Mouse (Mus musculus): ENCODE measurements around the gene 2810006K23Rik. TPM values are rescaled to one million over a fixed set of nuclear protein-coding genes. Genes with fewer than 3 reads are reported as not detected.

The 2810006K23Rik gene
- 5.5 TPM for polyA plus RNA-seq (2017; shearing (Covaris generic))

DNA sequence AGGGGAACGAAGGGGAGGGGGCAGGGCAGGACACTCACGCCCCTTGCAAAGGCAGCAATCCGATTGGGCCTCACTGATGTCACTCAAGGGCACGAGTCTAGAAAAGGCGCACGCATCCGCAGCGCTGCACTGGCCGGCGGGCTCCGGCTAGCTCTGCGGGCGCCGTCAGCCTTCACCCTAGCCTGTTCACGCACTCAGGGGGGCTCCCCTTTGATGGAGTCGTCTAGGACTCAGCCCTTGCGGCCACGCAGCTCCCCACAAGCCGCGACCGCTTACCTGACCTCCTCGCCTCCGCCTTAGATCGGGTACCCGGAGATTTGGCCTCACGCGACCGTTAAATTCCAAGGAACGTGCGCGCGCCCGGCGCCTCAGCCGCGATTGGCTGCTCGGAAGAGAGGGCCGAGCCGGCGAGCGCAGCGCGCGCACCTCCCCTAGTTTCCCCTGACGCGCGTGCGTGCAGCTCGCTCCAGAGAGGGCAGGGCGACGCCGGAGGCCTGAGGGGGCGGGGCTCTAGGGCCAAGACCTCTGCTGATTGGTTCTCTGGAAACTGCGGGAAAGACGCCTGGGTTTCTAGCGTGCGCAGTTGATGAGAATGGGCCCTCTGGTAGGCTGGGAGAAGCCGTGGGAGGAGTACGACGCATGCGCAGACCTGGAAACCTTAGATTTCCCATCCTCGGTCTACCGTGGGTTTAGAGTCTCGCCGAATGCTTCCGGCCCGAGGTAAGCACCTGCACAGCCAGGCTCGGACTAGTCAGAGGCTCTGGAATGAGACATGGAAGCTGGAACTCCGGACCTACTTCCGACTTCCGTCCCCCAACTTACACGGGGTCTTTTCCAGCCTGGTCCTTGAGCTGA, at the start of gene 2810006K23Rik, which contains the start of gene Mphosph9:
Gene 2810006K23Rik (plus strand): TSS at position 580 of the 855 bp plus-strand sequence.
Gene Mphosph9 (minus strand): TSS at position 463 of the 855 bp plus-strand sequence.

DNA sequence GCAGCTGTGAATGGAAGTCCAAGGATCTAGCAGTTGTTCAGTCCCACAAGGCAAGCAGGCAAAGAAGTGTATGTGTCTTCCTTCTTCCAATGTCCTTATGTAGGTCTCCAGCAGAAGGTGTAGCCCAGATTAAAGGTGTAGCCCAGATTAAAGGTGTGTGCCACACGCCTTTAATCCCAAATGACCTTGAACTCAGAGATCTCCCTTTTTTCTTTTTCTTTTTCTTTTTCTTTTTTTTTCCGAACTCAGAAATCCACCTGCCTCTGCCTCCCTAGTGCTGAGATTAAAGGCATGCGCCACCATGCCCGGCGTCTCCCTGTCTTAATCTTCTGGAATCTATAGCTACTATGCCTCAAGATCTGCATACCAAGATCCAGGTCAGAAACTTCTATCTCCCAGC, 35.1 kb downstream of the 2810006K23Rik start, which contains the start of gene Cdk2ap1:
Gene Cdk2ap1 (minus strand): TSS at position 101 of the 400 bp plus-strand sequence.

Other genes starting within 250 kb of the 2810006K23Rik start
- gene Abcb9, start 232.3 kb upstream of the 2810006K23Rik start, polyA plus RNA-seq (2017; shearing (Covaris generic)) = 92.3 TPM
- gene Ogfod2, start 215.8 kb upstream of the 2810006K23Rik start, polyA plus RNA-seq (2017; shearing (Covaris generic)) = 40.9 TPM
- 46.0 TPM for gene Arl6ip4, start 212.0 kb upstream of the 2810006K23Rik start, polyA plus RNA-seq (2017; shearing (Covaris generic))
- gene Pitpnm2, start 78.3 kb upstream of the 2810006K23Rik start, polyA plus RNA-seq (2017; shearing (Covaris generic)) = 6.6 TPM
- gene Mphosph9, start 117 bp upstream of the 2810006K23Rik start, polyA plus RNA-seq (2017; shearing (Covaris generic)) = 17.5 TPM
- 117 TPM for gene Cdk2ap1, start 35.0 kb downstream of the 2810006K23Rik start, polyA plus RNA-seq (2017; shearing (Covaris generic))
- 98.9 TPM for gene Sbno1, start 97.9 kb downstream of the 2810006K23Rik start, polyA plus RNA-seq (2017; shearing (Covaris generic))
- 71.8 TPM for gene Kmt5a, start 111.8 kb downstream of the 2810006K23Rik start, polyA plus RNA-seq (2017; shearing (Covaris generic))
- gene Rilpl2, start 150.3 kb downstream of the 2810006K23Rik start, polyA plus RNA-seq (2017; shearing (Covaris generic)) = 112 TPM
- gene Snrnp35, start 155.0 kb downstream of the 2810006K23Rik start, polyA plus RNA-seq (2017; shearing (Covaris generic)) = 9.0 TPM
- 3.9 TPM for gene Rilpl1, start 203.3 kb downstream of the 2810006K23Rik start, polyA plus RNA-seq (2017; shearing (Covaris generic))
- gene Tmed2, start 212.6 kb downstream of the 2810006K23Rik start, polyA plus RNA-seq (2017; shearing (Covaris generic)) = 614 TPM
- gene Ddx55, start 224.8 kb downstream of the 2810006K23Rik start, polyA plus RNA-seq (2017; shearing (Covaris generic)) = 14.6 TPM

All from effector memory CD4-positive, alpha-beta T cell, adult 7 months (primary cell).